Mouse (Mus musculus) layer of hippocampus, postnatal 25 days (tissue): ENCODE data around the gene Il23r. TPM values are rescaled to one million over a fixed set of nuclear protein-coding genes. Genes with fewer than 3 reads are reported as not detected.

Experiments used
- DNase-seq, 2 experiments: peaks; one replicate each; pipeline ENCODE4 v3.0.0; 2022; ENCODE audit warnings: mixed read lengths in 2 of 2, low spot score in 1 of 2; ENCODE audit errors: extremely low spot score in 1 of 2
- total RNA-seq, 2 experiments: library from RNA; stranded (reverse); gene quantifications; 2 replicates each; pipeline ENCODE4 v1.2.3; 2021

The Il23r gene
- total RNA-seq, 2 experiments from 2014 or later, result not detected

GRCm38 (mm10) chr6:67434755-67435452 is 56.8 kb downstream of the Il23r start:
- no peak for DNase-seq

GRCm38 (mm10) chr6:67431808-67432207 is 59.8 kb downstream of the Il23r start:
- no peak for DNase-seq

GRCm38 (mm10) chr6:67421761-67422160 is 69.9 kb downstream of the Il23r start:
- DNase-seq, result no peak

GRCm38 (mm10) chr6:67416557-67416956 is 75.1 kb downstream of the Il23r start:
- no peak for DNase-seq

- DNase-seq, result no peak
Observed at GRCm38 (mm10) chr6:67415276-67415675, 76.4 kb downstream of the Il23r start.

- DNase-seq, result no peak
Observed at GRCm38 (mm10) chr6:67413378-67413777, 78.3 kb downstream of the Il23r start.

GRCm38 (mm10) chr6:67405281-67405682 is 86.4 kb downstream of the Il23r start:
- DNase-seq, result no peak

GRCm38 (mm10) chr6:67399551-67399950 is 92.1 kb downstream of the Il23r start:
- DNase-seq, result no peak

- no peak for DNase-seq
Observed at GRCm38 (mm10) chr6:67375982-67376391, 115.7 kb downstream of the Il23r start, which contains the start of gene Il12rb2. Gene Il12rb2 (minus strand): TSS chr6:67376188.

Other genes starting within 250 kb of the Il23r start
- not detected for gene Il12rb2, start 115.7 kb downstream of the Il23r start, total RNA-seq
- 1 to 10 TPM; 1.1 to 1.2 TPM for gene Tacstd2, start 43.9 kb upstream of the Il23r start, total RNA-seq